Mouse (Mus musculus): Measurements from ENCODE around the gene Dad1.
"Not testable (repeated sequence)": the region's sequence is repeated elsewhere in the genome, so short reads cannot be mapped to it uniquely, and the experiment has no call there.

The Dad1 gene

DNA sequence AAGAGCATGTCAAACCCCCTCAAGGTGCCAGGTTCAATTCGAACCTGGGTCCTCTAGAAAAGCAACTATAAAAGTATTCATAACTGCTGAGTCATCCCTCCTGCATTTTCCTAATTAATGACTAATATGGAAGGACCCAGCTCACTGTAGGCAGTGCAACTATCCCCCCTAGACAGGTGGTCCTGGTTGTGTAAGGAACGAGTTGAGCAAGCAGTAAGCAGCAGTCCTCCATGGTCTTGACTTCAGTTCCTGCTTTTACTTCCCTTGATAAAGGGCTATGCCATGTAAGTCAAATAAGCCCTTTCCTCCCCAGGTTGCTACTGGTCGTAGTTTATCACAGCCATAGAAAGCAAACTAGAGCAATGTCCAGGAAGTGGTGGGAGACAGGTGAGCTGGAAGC is 7.7 kb downstream of the Dad1 start:
- no peak for DNase-seq (ENCODE audit: low spot score in 2 of 2)

DNA sequence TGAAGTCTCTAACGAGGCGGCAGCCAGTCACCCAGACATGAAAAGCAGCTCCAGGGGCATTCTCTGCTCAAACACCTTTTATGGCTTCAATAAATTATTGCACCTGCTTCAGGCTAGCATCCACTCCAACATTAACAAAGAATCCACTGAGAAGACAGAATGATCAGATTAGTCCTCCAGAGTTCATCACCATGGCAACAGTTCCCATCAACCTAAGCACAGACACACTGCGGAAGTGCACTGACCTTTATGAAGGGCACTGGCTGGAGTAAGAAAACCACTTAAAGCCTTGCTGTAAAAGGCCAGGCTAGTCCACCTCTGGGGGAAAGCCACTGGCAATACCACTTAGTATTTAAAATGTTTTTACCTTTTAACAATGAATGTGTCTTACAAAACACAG is 9.7 kb downstream of the Dad1 start:
- DNase-seq (ENCODE audit: low spot score in 2 of 2) = no peak

DNA sequence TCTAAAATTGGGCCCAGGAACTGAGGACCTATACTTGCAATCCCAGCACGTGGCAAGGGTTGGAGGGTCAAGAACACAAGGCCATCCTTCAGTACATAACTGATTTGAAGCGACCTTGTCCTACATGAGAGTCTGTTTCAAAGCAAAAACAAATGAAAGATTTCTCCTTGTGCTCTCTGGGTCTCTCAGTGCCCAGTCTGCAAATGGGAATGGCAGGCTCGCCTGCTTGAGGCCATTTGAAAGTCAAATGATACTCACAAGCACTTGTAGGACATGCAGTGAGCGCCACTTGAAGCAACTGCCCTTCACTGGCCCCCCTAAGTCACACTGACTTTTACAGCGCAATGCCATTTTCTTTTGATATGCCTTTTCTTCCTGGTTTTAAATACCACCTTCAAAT is 13.4 kb downstream of the Dad1 start:
- no peak for DNase-seq (ENCODE audit: low spot score in 2 of 2)

DNA sequence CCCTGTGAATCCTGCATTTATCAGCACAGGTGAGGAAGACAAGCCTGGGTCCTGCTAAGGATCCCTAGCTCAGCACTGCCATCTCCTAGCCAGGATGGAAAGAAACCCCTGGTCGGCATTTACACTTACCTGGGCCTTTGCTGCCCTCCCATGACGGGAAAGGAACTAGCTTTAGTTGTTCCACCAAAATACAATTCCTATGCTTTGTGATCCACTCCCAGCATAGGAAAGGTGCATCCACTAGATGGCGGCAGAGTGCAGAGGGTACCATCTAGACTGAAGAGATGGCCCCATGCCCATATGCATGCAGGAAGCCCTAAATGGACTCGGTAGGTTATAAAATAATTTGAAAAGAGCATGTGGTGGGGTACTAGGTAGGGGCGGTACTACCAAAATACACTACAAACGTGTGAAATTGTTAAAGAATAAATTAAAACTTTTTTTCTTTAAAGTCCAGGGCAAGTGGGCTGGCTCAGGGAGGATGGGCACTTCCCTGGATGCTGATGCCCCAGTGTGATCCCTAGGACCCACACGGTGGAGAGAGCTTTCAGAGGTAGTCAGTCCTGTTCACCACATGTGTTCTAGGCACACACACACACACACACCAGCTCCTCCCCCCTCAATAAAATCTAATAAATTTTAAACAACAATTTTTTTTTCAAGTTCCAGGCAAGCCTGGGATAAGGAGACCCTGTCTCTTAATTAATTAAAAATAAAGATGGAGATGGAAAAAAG is 14.7 kb downstream of the Dad1 start:
- DNase-seq (ENCODE audit: low spot score in 2 of 2) = peak; percentile 67 to 87

DNA sequence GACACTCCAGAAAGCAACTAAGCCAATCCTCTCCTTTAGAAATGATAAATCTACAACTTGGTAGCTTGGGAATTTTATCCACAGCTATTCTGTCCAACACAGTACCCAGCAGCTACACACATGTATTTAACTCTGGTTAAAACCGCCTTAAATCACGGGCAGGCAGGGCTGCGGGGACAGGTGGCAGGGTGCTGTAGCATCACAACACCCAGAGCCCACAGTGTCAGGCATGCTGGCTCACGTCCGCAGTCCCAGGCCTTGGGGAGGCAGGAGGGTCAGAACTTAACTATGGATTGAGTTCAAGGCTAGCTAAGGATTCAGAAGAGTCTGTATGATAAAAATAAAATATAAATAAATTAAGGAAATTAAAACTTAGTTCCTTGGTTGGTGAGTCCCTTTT is 17.0 kb downstream of the Dad1 start:
- no peak for DNase-seq (ENCODE audit: low spot score in 2 of 2)

DNA sequence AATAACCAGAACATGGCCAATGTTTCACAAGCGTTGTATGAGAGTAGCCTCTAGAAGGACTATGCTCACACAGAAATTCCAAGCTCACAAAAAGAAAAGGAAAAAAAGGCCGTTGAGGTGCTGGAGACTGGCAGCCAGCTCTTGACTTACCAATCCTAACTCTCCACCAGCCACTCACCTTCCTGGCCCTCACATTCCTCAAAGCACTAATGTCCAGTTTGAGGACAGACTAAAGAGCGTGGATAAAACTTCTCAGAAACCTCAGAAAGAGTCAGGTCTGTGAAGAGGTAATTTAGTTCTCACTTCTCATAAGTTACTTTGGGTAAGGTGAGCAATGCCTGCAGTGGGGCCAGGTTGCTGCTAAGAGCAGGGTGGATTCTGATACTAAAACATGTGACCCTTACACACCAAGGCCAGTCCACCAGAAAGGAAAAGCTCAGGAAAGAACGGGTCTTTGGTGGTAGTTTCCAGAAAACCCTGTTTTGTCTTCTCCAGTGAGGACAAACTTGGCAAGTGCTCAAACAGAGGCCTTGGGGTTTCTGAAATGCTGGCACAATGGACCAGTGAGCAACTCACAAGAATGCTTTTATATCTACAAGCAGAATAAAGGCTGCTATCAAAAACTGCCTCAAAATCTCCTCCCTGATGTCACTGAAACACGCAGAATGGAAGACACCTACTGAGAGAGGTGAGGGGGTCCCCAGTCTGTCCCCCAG is 17.9 kb downstream of the Dad1 start:
- DNase-seq (ENCODE audit: low spot score in 2 of 2) = no peak

DNA sequence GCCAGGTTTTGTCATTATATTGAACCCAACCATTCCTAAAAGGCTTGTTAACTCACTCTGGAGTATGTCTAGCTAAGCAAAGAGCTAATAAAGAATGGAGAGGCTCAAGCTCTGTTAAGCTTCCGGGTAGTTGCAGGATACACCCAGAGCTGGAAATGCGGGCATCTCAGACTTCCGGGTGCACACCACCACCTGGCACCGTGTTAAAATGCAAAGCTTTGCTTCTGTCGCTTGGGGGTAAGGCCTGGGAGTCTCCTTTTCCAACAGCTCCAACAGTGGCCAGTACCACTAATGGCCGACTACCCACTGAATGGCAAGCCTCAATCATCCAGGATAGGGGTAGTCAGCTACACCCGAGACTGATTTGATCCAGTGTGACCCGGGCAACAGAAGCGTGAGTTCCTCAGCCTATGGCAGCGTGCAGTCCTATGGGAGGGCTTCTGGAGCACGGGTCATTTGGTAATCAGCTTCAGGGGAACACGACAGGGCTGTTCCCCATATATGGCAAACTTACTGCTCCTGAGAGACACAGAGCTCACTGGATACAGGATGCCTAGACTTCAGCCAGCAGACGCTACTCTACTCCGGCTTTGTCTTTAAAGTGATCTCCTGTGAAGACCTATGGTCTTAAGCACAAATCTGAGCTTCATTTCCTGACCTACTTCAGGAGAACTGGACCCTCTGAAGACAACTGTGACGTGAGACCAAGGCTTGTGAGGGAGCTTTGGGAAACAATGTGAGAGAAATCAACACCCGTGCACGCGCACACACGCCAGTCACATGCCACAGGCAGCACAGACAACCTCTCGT is 19.5 kb downstream of the Dad1 start:
- DNase-seq (ENCODE audit: low spot score in 2 of 2) = no peak

DNA sequence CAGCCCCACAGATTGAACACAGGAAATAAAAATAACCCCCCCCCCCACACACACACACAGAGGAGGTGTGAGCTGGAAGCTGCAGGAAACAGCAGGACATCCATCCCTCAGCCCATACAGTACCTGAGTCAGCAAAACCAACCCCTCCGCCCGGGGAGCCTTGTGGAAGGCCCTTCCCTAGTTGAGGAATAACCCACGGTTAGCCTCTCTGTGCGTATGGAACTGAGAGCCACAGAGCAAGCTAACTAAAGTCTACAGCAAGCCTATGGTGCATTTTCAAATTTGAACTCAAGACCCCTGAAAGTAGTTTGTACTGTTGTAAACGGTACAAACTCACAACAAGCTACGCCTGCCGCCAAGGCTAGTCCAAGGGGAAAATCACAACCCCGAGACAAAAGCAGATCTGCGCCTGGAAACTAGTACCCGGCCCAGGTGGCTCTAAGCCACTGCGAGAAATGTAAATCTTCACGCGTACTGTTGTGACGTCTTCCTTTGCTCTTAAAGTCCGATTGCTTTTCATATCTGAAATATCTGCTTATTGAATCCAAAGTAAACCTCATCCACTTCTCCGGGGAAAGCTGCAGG is 20.3 kb downstream of the Dad1 start:
- DNase-seq (ENCODE audit: low spot score in 2 of 2) = no peak

DNA sequence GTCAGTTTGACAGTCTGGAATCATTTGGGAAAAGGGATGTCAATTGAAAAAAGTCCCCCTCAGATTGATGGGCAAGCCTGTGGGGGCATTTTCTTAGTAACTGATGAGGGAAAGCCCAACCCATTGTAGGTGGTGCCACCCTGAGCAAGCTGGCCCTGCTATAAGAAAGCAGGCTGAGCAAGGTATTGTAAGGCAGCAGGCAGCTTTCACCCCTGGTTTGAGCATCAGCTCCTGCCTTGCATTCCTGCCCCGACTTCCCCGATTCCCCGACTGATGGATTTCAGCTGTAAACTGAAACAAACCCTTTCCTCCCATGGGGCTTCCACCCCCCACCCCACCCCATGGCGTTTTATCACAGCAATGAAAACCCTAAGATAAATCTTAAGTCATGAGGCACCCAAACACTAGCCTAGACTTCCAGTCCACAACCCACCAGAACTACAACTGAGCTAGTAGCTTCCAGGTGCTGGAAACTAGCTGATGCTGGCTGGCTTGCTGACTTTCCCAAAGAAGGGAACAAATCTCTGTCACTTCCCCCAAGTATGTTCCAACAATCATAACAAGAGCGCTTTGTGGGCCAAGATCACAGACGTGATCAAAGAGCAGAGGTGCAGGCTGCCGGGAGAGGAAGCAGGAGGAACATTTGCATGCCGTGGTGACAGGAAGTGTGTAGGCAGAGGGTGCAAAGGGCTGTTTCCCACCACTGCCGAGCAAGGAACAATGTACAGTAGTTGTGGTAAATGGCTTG is 20.9 kb downstream of the Dad1 start:
- no peak for DNase-seq (ENCODE audit: low spot score in 2 of 2)

DNA sequence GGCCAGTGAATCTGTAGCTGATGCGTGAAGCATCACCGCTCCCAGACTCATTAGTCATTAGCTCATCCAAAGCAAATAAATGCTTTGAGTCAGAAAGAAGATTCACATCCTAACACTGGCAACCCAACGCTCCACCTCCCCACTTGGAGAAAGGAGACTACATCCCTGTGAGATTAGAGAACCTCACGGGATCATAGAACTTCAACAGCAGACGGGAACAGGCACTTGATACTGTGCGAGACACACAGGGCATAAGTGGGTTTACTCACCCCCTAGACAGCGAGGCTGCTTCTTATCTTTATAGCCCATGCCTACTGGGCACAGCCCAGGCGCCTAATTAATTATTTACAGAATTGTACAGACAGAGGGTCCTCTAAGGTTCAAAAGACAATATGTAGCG is 21.8 kb downstream of the Dad1 start:
- DNase-seq (ENCODE audit: low spot score in 2 of 2) = no peak

DNA sequence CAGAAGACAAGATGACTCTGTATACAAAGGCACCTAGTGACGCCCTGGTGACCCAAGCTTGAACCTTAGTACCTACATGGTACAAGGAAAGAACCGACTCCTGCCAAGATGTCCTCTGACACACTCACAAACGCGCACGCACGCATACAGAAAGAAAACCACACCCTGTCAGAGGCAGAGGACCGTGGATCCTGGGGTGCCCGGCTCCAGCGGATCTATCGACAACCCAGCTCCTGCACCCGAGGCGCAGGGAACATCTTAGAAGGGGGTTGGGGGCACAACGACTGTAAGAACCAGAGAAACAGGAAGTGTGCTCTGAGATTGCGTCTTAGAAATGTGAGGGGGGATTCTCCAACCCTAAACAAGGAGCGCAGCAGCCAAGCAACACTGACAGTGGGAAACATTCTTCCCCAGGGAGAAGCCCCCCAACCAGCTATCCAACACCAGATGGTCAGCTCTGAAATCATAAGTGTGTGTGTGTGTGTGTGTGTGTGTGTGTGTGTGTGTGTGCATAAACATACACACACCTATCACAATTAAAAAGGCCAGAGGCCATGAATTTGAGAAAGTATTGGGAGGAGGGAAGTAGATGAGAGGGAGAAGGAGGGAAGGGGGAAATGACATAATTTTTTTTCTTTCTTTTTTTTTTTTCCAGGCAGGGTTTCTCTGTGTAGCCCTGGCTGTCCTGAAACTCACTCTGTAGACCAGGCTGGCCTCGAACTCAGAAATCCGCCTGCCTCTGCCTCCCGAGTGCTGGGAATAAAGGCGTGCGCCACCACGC is 22.5 kb downstream of the Dad1 start:
- DNase-seq (ENCODE audit: low spot score in 2 of 2) = no peak

DNA sequence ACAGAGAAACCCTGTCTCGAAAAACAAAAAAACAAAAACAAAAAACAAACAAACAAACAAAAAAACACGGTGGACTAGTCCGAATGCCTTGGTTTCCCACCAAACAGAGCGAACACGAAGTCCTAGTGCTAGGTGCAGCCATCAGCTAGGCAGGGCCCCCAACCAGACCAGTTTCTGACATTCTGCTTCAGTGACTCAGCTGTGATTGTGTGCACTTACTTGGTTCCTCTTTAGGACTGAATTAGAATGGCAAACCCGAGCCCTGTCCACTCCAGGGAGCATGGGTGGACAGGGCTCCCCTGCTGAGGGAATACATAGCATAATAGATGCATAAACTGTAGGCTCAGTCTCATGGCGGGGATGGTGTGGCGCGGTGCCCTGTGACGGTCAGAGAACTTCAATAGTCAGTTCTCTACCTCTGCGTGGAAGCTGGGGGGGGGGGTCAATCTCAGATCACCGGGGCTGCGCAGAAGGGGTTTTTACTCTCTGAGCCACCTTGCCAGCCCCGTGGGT is 23.2 kb downstream of the Dad1 start:
- DNase-seq (ENCODE audit: low spot score in 2 of 2) = no peak

DNA sequence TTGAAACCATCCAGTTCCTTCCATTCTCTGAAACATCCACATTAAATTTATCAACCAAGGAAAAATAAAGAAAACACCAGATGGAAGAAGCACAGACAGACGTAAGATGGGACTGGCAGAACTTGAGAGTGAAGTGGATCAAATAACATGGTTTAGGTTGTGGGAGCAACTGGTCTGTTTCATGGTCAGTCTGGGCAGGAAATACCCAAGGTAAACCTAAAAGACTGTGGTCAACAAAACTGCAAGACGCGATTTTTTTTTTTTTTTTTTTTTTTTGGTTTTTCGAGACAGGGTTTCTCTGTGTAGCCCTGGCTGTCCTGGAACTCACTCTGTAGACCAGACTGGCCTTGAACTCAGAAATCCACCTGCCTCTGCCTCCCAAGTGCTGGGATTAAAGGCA is 24.1 kb downstream of the Dad1 start:
- not testable (repeated sequence) for DNase-seq (ENCODE audit: low spot score in 2 of 2)

DNA sequence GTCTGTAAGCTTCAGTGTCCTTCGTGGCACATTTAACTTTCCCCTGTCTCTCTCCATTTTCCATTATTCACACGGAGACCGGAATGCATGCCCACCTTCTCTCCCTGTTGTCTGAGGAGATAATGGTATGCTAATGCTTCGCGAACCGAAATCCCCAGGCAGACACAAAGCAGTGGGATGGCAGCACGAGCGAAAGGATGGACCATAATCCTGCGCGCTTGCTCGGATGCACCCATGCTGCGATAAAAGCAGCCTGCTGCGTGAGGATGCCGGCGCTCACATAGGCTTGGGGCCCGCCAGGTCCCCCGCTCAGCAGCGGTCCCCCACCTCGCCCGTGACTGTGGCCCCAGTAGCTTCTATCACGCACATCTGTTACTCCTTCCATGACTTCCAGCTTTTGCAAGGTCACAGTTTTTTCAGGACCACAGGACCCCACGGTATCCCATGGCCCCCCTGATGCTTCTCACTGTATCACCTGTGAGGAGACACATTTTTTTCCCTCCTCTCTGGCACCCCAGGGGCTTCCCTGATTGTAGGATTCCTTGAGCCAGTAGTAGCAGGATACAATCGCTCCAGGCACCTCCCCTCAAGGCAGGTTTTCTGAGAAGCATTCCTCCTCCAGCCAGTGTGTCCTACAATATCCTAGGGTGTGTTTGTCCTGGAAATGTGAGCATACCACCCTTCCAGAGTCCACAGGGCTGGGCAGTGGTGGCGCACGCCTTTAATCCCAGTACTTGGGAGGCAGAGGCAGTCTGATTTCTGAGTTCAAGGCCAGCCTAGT is 24.8 kb downstream of the Dad1 start:
- DNase-seq (ENCODE audit: low spot score in 2 of 2) = no peak

DNA sequence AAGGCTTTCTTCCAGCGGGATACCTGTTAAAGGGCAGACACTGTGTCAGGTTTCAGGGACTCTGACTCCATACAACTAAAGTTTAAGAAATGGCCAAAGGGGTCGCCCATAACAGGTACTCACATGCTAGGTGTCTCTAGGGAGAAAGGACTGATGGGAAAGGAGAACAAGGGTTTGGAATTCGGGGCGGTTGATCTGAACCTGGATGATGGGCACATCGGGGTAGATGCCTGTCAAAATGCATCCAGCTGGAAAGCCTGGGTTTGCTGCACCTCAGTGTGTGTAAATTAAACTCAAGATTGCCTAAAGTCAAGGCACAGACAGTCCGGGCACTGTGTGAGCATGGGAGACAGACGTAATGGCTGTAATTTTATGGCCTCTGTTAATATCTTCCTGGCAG is 25.4 kb downstream of the Dad1 start:
- DNase-seq (ENCODE audit: low spot score in 2 of 2) = no peak

DNA sequence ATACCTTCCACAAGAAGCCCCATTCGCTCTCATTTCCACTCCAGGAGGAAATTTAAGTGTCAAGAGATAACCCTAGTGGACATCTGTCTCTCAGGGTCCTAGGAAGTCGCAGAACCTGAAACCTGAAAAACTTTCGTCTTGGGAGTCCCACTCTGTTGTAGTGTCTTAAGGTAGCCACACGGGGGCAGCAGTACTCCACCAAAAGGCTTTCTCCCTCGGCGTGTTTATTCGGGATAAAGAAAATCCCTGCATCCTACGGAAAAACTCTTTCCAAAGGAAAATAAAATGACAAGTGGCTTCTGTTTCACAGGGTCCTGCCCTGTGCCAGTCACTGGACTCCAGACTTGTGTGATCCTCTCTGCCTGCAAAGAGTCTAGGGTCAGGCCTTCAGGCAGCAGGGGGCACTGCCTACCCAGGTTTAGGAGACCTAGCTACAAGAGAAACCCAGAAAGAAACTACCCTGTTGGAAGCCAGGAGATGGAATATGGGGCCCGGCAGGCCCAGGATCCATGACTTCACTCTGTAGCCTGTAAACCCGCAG is 25.9 kb downstream of the Dad1 start:
- DNase-seq (ENCODE audit: low spot score in 2 of 2) = peak; percentile 62 to 72

DNA sequence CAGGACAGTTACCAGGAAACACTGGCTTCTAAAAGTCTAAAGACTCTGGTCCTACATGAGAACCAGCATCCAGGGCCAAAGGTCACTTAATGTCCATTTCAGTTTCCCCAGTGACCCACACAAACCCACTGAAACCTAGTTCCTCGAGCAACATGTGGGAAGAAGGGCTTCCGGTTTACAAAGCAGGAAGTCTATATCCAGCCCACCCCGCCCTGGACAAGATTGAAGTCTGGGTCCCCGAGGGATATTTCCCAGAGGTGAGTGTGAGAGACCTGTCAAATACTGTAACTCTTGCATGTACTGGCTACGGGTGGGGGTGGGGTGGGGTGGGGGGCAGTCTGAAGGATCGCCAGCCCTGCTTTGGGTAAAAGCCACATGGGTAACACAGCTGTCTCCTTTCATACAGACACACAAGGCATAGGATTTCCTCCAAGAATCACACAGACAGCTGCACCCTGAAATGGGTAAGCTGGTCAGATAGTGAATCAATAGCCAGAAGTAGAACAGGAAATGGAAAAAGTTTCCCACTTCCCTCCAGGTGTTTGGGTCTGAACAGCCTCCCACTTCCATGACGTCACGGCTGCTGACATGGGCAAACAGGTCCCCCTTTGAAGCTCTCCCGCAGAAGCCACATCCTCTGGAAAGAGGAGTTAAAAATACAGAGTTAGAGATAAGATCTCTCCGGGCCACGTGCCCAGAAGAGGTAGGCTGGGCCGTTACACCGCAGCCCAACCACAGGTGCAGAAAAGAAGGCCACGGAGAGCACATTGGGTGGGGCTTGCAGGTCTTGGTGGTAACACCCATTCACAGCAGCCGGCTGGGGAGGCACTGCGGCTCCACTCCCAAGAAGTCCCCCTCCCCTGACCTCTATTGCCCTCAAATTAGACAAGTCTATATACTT is 26.7 kb downstream of the Dad1 start:
- peak; percentile 44 to 70 for DNase-seq (ENCODE audit: low spot score in 2 of 2)

DNA sequence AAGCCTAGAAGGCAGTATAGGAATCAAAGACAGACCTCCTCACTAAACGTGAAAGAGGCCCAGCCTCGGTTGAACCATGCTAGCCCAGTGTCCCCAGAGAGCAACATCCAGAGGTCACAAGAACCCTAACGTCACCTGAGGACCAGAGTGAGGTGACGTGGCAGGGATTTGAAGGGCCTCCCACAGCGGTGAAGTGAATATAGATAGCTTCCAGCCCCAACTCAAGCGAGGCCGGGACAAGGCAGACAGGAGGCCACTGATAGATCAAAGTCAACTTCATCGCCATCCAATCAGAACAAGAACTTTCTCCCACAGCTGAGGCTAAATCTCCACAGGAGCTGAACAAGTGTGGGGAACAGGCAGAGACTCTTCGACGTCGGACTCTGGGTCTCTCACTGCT is 28.2 kb downstream of the Dad1 start:
- no peak for DNase-seq (ENCODE audit: low spot score in 2 of 2)

Data from urinary bladder, postnatal 4 days (tissue).